In genomic region chr17:47602289-47602688, GRCm38 (mm10) we compare ENCODE assay signal across 19 mouse cellular contexts.
"Had no signal": no experiment of that assay in that cellular context is flagged by ENCODE, and none has a peak within 500 bp of the region (broad histone marks: within the 10 kb centered on the region; RNA-seq: fewer than 3 reads in every experiment).

No protein-coding gene starts in this region.

- DNase-seq: kidney, adult 11 months; kidney, adult 8-10 months; kidney, postnatal 10 days; kidney, postnatal 36 days; layer of hippocampus, postnatal 36 days; liver, postnatal 0 days; lung, embryonic 14.5 days; right cerebral cortex, adult 18-20 months; right cerebral cortex, postnatal 25 days; spleen, adult 18-20 months had no signal

- ATAC-seq: liver, postnatal 0 days; lung, postnatal 0 days; midbrain, embryonic 13.5 days had no signal

- H3K27ac ChIP-seq: kidney, embryonic 15.5 days; left cerebral cortex, adult 2 months; liver, embryonic 14.5 days; macrophage; midbrain, embryonic 13.5 days; neural tube, embryonic 12.5 days; neural tube, embryonic 15.5 days; stomach, embryonic 15.5 days had no signal

- H3K4me3 ChIP-seq: kidney, embryonic 15.5 days; left cerebral cortex, adult 2 months; midbrain, embryonic 13.5 days; neural tube, embryonic 12.5 days; neural tube, embryonic 15.5 days; stomach, embryonic 15.5 days had no signal

- H3K9me3 ChIP-seq: kidney, embryonic 15.5 days; midbrain, embryonic 13.5 days; neural tube, embryonic 12.5 days; neural tube, embryonic 15.5 days; stomach, embryonic 15.5 days had no signal

- H3K4me2 ChIP-seq: kidney, embryonic 15.5 days; lung, embryonic 14.5 days; midbrain, embryonic 13.5 days; neural tube, embryonic 12.5 days; neural tube, embryonic 15.5 days; stomach, embryonic 15.5 days had no signal

- H3K27me3 ChIP-seq: kidney, embryonic 15.5 days; midbrain, embryonic 13.5 days; neural tube, embryonic 12.5 days; neural tube, embryonic 15.5 days; stomach, embryonic 15.5 days had no signal

- H3K9ac ChIP-seq: kidney, embryonic 15.5 days; liver, embryonic 14.5 days; liver, postnatal 0 days; lung, embryonic 14.5 days; midbrain, embryonic 13.5 days; neural tube, embryonic 12.5 days; neural tube, embryonic 15.5 days; stomach, embryonic 15.5 days had no signal
